ENCODE assay signal across 8 mouse cellular contexts in the genomic region with DNA sequence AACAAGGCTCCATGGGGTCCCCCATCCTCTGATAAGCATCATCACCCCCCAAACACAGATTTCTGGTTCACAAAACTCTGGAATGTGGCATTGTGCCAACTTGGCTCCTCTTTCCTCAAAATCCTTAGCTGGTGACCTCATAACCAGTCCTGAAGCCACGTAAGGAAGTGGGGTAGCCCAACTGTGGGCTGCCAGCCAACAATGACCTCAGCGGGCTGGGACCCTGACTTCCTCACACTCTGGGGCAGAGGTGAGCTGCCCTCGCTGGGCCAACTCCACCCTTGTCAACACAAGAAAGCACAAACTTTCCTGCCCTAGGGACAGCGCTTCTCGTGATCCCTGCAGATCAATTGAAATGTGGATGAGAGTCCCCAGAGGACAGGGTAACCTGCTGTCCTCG. TPM values are rescaled to one million over a fixed set of nuclear protein-coding genes. Genes with fewer than 3 reads are reported as not detected.
DNase-seq lines count a peak whose midpoint lies in the region; ATAC-seq and TF ChIP-seq lines count a peak whose summit lies in the region.

No protein-coding gene starts in this region.

- no peaks in the 10 kb centered on the region for H3K9me3 ChIP-seq in heart, embryonic 15.5 days (replicated peaks)
- no peaks in the 10 kb centered on the region for H3K9me3 ChIP-seq in liver, embryonic 15.5 days (replicated peaks)
- H3K9me3 ChIP-seq in midbrain, embryonic 16.5 days (replicated peaks; ENCODE audit: control insufficient read depth, low read length, poor library complexity, severe bottlenecking) = no peaks in the 10 kb centered on the region

- no peaks in the 10 kb centered on the region for H3K36me3 ChIP-seq in heart, embryonic 15.5 days
- no peaks in the 10 kb centered on the region for H3K36me3 ChIP-seq in liver, embryonic 15.5 days (replicated peaks)
- H3K36me3 ChIP-seq in midbrain, embryonic 16.5 days (ENCODE audit: control insufficient read depth, insufficient read depth, low read length) = no peaks in the 10 kb centered on the region

- 23% methylated on average over 6 of the region's 6 CpGs for WGBS in heart, embryonic 15.5 days
- 39% methylated on average over 6 of the region's 6 CpGs for WGBS in liver, embryonic 15.5 days (ENCODE audit: insufficient replicate concordance)
- WGBS in midbrain, embryonic 16.5 days = 67% methylated on average over 6 of the region's 6 CpGs

- TF ChIP-seq CTCF in layer of hippocampus, adult 2 months (conservative IDR thresholded peaks at IDR 0.05) = no peak

- ATAC-seq in heart, embryonic 15.5 days (replicated peaks; ENCODE audit: insufficient number of reproducible peaks, insufficient read depth, low FRiP score, low read depth) = no peak
- ATAC-seq in liver, embryonic 15.5 days (ENCODE audit: insufficient read depth) = peak; percentile 4; the same call in 1 of the 2 replicates
- ATAC-seq in midbrain, embryonic 16.5 days = no peak

- H3K4me2 ChIP-seq in heart, embryonic 15.5 days = no peak overlapping the region
- no peak overlapping the region for H3K4me2 ChIP-seq in liver, embryonic 15.5 days
- no peak overlapping the region for H3K4me2 ChIP-seq in midbrain, embryonic 16.5 days (ENCODE audit: low read length)

- peaks cover 61% of the 10 kb centered on the region for H3K4me1 ChIP-seq in heart, embryonic 15.5 days (replicated peaks)
- peaks cover 79% of the 10 kb centered on the region for H3K4me1 ChIP-seq in liver, embryonic 15.5 days (replicated peaks)
- H3K4me1 ChIP-seq in midbrain, embryonic 16.5 days (ENCODE audit: control insufficient read depth, insufficient read depth, low read length) = peaks cover 5% of the 10 kb centered on the region; the same call in 1 of the 2 replicates

- no peaks in the 10 kb centered on the region for H3K27me3 ChIP-seq in heart, embryonic 15.5 days
- peaks cover 18% of the 10 kb centered on the region for H3K27me3 ChIP-seq in liver, embryonic 15.5 days
- peaks cover 3% of the 10 kb centered on the region; the same call in 1 of the 2 replicates for H3K27me3 ChIP-seq in midbrain, embryonic 16.5 days (ENCODE audit: control insufficient read depth, insufficient read depth, low read depth, low read length)

- H3K9ac ChIP-seq in heart, embryonic 15.5 days = no peak overlapping the region
- no peak overlapping the region for H3K9ac ChIP-seq in liver, embryonic 15.5 days
- H3K9ac ChIP-seq in midbrain, embryonic 16.5 days (ENCODE audit: low read depth, low read length) = no peak overlapping the region

- no peak overlapping the region for H3K4me3 ChIP-seq in heart, embryonic 15.5 days
- no peak overlapping the region for H3K4me3 ChIP-seq in liver, embryonic 15.5 days (replicated peaks)
- no peak overlapping the region for H3K4me3 ChIP-seq in layer of hippocampus, adult 2 months
- H3K4me3 ChIP-seq in midbrain, embryonic 16.5 days (ENCODE audit: low read depth, low read length) = no peak overlapping the region

- DNase-seq in A20 (ENCODE audit: low read depth, low spot score) = peak; percentile 33
- DNase-seq in adipocyte (ENCODE audit: low spot score) = peak; percentile 63
- DNase-seq in spleen, adult 18-20 months = no peak
- no peak for DNase-seq in layer of hippocampus, adult 2 months (ENCODE audit: low spot score in 2 of 2)
- DNase-seq in c-Kit-positive CD71-positive TER-119-positive erythroid progenitor cells, embryonic 14.5 days (ENCODE audit: low spot score) = no peak

- peak overlapping the region; percentile 64 for H3K27ac ChIP-seq in heart, embryonic 15.5 days
- peak overlapping the region; percentile 81 for H3K27ac ChIP-seq in liver, embryonic 15.5 days (replicated peaks)
- H3K27ac ChIP-seq in layer of hippocampus, adult 2 months = no peak overlapping the region
- H3K27ac ChIP-seq in midbrain, embryonic 16.5 days (ENCODE audit: low read length) = no peak overlapping the region

RNA-seq across cellular contexts. Expression of gene Gdf15, which starts 1.8 kb away (rescaled TPM):
- polyA plus RNA-seq in heart, embryonic 15.5 days (2015; fragmentation: Nextera tagmentation; extraction: Ambion mirVana) = 0.89 and 1.3 TPM in 2 replicates
- 3.4 and 4.3 TPM in 2 replicates for polyA plus RNA-seq in liver, embryonic 15.5 days (2015; fragmentation: Nextera tagmentation; extraction: Ambion mirVana)
- total RNA-seq in layer of hippocampus, adult 2 months (2021) = under 1 TPM in 1 of 2 experiments, not detected in 1; 0.25 TPM
- polyA plus RNA-seq in midbrain, embryonic 16.5 days (2015; fragmentation: Nextera tagmentation; extraction: Ambion mirVana) = 0.35 and 0.39 TPM in 2 replicates

RNA-seq across cellular contexts. Expression of gene Lrrc25, which starts 18.1 kb away (rescaled TPM):
- 1.4 and 3.4 TPM in 2 replicates for polyA plus RNA-seq in heart, embryonic 15.5 days (2015; fragmentation: Nextera tagmentation; extraction: Ambion mirVana)
- polyA plus RNA-seq in liver, embryonic 15.5 days (2015; fragmentation: Nextera tagmentation; extraction: Ambion mirVana) = 7.2 and 7.4 TPM in 2 replicates
- under 1 TPM; 0.54 to 0.97 TPM for total RNA-seq in layer of hippocampus, adult 2 months (2021)
- 0.64 and 0.97 TPM in 2 replicates for polyA plus RNA-seq in midbrain, embryonic 16.5 days (2015; fragmentation: Nextera tagmentation; extraction: Ambion mirVana)

RNA-seq across cellular contexts. Expression of gene Ssbp4, which starts 25.4 kb away (rescaled TPM):
- polyA plus RNA-seq in heart, embryonic 15.5 days (2015; fragmentation: Nextera tagmentation; extraction: Ambion mirVana) = 62.1 and 82.6 TPM in 2 replicates
- 37.8 and 47.7 TPM in 2 replicates for polyA plus RNA-seq in liver, embryonic 15.5 days (2015; fragmentation: Nextera tagmentation; extraction: Ambion mirVana)
- 100 to 1,000 TPM; 274 to 297 TPM for total RNA-seq in layer of hippocampus, adult 2 months (2021)
- 151 and 173 TPM in 2 replicates for polyA plus RNA-seq in midbrain, embryonic 16.5 days (2015; fragmentation: Nextera tagmentation; extraction: Ambion mirVana)

RNA-seq across cellular contexts. Expression of gene Pgpep1, which starts 26.1 kb away (rescaled TPM):
- polyA plus RNA-seq in heart, embryonic 15.5 days (2015; fragmentation: Nextera tagmentation; extraction: Ambion mirVana) = 32.2 and 36.3 TPM in 2 replicates
- polyA plus RNA-seq in liver, embryonic 15.5 days (2015; fragmentation: Nextera tagmentation; extraction: Ambion mirVana) = 21.7 and 22.3 TPM in 2 replicates
- total RNA-seq in layer of hippocampus, adult 2 months (2021) = 10 to 100 TPM; 25.4 to 29.1 TPM
- 67.2 and 69.7 TPM in 2 replicates for polyA plus RNA-seq in midbrain, embryonic 16.5 days (2015; fragmentation: Nextera tagmentation; extraction: Ambion mirVana)

RNA-seq across cellular contexts. Expression of gene Lsm4, which starts 39.0 kb away (rescaled TPM):
- polyA plus RNA-seq in heart, embryonic 15.5 days (2015; fragmentation: Nextera tagmentation; extraction: Ambion mirVana) = 256 and 281 TPM in 2 replicates
- 148 and 155 TPM in 2 replicates for polyA plus RNA-seq in liver, embryonic 15.5 days (2015; fragmentation: Nextera tagmentation; extraction: Ambion mirVana)
- total RNA-seq in layer of hippocampus, adult 2 months (2021) = 10 to 100 TPM; 58.2 to 61.8 TPM
- 137 and 143 TPM in 2 replicates for polyA plus RNA-seq in midbrain, embryonic 16.5 days (2015; fragmentation: Nextera tagmentation; extraction: Ambion mirVana)

Comparison
In these comparisons a context has a peak if more than half of its experiments do, and no peak if none do; other contexts are left out.
1. DNase-seq: peak in A20 (single experiment) and adipocyte (single experiment); none in spleen, adult 18-20 months (0 of 2), layer of hippocampus, adult 2 months (0 of 2) and c-Kit-positive CD71-positive TER-119-positive erythroid progenitor cells, embryonic 14.5 days (single experiment).
2. H3K27ac ChIP-seq: peak in heart, embryonic 15.5 days (single experiment) and liver, embryonic 15.5 days (single experiment); none in layer of hippocampus, adult 2 months (single experiment) and midbrain, embryonic 16.5 days (single experiment).